ENCODE assay signal across 8 mouse cellular contexts in the genomic region with DNA sequence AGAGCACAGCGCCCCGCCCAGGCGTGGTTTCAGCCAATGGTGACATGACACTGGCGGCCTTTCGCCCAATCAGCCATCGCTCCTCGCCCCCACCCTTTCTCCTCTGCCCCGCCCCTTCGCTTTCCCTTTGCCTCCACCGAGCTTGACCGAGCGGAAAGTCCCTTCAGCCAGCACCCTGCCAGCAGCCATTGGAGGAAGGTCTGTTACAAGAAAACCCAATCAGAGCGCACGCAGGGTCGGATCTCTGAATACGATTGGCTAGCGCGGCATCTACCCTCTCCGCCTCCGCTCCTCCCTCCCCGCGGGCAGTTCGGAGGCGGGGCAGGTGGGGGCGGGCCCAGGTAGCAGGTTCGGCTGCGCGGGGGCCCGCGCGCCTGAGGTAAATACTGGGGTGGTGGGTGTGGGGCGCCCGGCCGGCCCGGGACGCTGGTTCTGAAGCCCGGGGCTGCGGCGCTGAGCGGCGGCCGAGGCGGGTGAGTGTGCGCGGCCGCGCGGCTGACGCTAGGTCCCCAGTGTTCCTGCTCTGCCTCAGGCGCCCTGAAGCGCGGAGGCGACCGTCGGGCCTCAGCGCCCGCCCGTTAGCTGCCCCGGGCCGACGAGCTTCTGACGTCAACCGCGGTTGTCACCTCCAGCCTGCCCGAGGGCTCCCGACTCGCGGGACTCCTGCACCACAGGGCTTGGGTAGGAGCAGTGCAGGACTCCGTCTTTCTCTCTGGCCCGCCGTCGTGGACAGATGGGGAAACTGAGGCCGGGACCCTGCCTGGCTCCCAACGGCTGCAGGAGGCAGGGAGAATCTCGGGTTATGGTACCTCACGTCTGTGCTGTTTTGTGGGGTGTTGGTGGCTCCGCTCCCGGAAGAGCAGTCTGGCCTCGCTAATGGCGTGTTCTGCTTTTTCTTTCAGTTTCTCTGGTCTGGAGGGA. TPM values are rescaled to one million over a fixed set of nuclear protein-coding genes. Genes with fewer than 3 reads are reported as not detected.
DNase-seq lines count a peak whose midpoint lies in the region; ATAC-seq and TF ChIP-seq lines count a peak whose summit lies in the region.

A gene (plus strand): TSS at position 308 of the 921 bp plus-strand sequence.

- no peak for TF ChIP-seq EP300 in MEL (IDR thresholded peaks at IDR 0.05; ENCODE audit: low read depth in 1 of 2, low read length in 2 of 2)

- peaks cover 5 to 21% of the 10 kb centered on the region in 2 experiments for H3K4me1 ChIP-seq in MEL (ENCODE audit: control insufficient read depth in 1 of 2, insufficient read depth in 2 of 2, low read length in 2 of 2)
- peaks cover 2% of the 10 kb centered on the region; the same call in 1 of the 2 replicates for H3K4me1 ChIP-seq in cerebellum, adult 2 months (ENCODE audit: control insufficient read depth, insufficient read depth, low read length)
- H3K4me1 ChIP-seq in forebrain, postnatal 0 days (ENCODE audit: insufficient read depth) = 0 out of 2 replicates have a peak, but pooled peaks cover 3% of the 10 kb centered on the region
- H3K4me1 ChIP-seq in lung, embryonic 15.5 days = peaks cover 12% of the 10 kb centered on the region

- H3K4me3 ChIP-seq in MEL (ENCODE audit: control insufficient read depth in 1 of 2, insufficient read depth in 1 of 2, low read depth in 2 of 2, low read length in 2 of 2) = peak within 1 kb of the TSS; percentile 68 to 100
- H3K4me3 ChIP-seq in cerebellum, adult 2 months (replicated peaks; ENCODE audit: insufficient read depth, low read depth, low read length) = peak within 1 kb of the TSS; percentile 88
- peak within 1 kb of the TSS; percentile 83 for H3K4me3 ChIP-seq in forebrain, postnatal 0 days (ENCODE audit: low read depth, low read length)
- H3K4me3 ChIP-seq in lung, embryonic 15.5 days = peak within 1 kb of the TSS; percentile 75

- under 1% methylated on average over 73 of the region's 80 CpGs for WGBS in cerebellum, adult 2 months
- WGBS in forebrain, postnatal 0 days = under 1% methylated on average over 74 of the region's 80 CpGs
- WGBS in lung, embryonic 15.5 days = under 1% methylated on average over 75 of the region's 80 CpGs

- H3K36me3 ChIP-seq in MEL (ENCODE audit: control insufficient read depth in 1 of 2, insufficient read depth in 2 of 2, low read length in 2 of 2) = peaks cover 0 to 7% of the 10 kb centered on the region in 2 experiments; a peak in 2 of 4 replicates
- no peaks in the 10 kb centered on the region for H3K36me3 ChIP-seq in forebrain, postnatal 0 days (ENCODE audit: insufficient read depth)
- no peaks in the 10 kb centered on the region for H3K36me3 ChIP-seq in lung, embryonic 15.5 days

- TF ChIP-seq POLR2A in MEL (IDR thresholded peaks at IDR 0.05; ENCODE audit: control insufficient read depth in 1 of 2, insufficient read depth in 1 of 2, low read depth in 1 of 2, low read length in 2 of 2, poor library complexity in 1 of 2) = peak; percentile 53 to 59; a peak in 2 of 4 replicates
- TF ChIP-seq POLR2A in cerebellum, adult 2 months (IDR thresholded peaks at IDR 0.05; ENCODE audit: borderline replicate concordance, insufficient read depth, low read length) = 0 out of 2 replicates have a peak, but pooled peaks have one; percentile 32

- peaks cover 3% of the 10 kb centered on the region; the same call in 1 of the 2 replicates for H3K79me2 ChIP-seq in MEL (ENCODE audit: control insufficient read depth, insufficient read depth, low read length, poor library complexity)

- peak within 1 kb of the TSS; percentile 81 for H3K4me2 ChIP-seq in forebrain, postnatal 0 days (ENCODE audit: low read depth)
- H3K4me2 ChIP-seq in lung, embryonic 15.5 days = peak within 1 kb of the TSS; percentile 64

- no peak for TF ChIP-seq RAD21 in MEL (IDR thresholded peaks at IDR 0.05; ENCODE audit: low read depth, low read length)

- DNase-seq in MEL (ENCODE audit: low read depth, low spot score) = peak; percentile 99
- DNase-seq in cerebellum, adult 2 months = peak; percentile 98 to 100
- peak; percentile 99 for DNase-seq in forebrain, postnatal 0 days
- peak; percentile 99 for DNase-seq in heart, postnatal 4 days
- peak; percentile 98 to 99 for DNase-seq in layer of hippocampus, adult 8-10 months (ENCODE audit: low spot score in 2 of 2)
- DNase-seq in ovary, adult 18-20 months (ENCODE audit: low spot score) = peak; percentile 98
- DNase-seq in thymus, postnatal 0 days (ENCODE audit: low spot score) = peak; percentile 98

- peak within 1 kb of the TSS; percentile 66 for H3K9ac ChIP-seq in MEL (ENCODE audit: control insufficient read depth, low read depth, low read length, poor library complexity, severe bottlenecking)
- H3K9ac ChIP-seq in forebrain, postnatal 0 days = peak within 1 kb of the TSS; percentile 77
- H3K9ac ChIP-seq in lung, embryonic 15.5 days = peak within 1 kb of the TSS; percentile 69

- no peaks in the 10 kb centered on the region for H3K9me3 ChIP-seq in MEL (replicated peaks; ENCODE audit: insufficient read depth, low read length)
- no peaks in the 10 kb centered on the region for H3K9me3 ChIP-seq in forebrain, postnatal 0 days (ENCODE audit: low read length)
- no peaks in the 10 kb centered on the region for H3K9me3 ChIP-seq in lung, embryonic 15.5 days

- ATAC-seq in forebrain, postnatal 0 days = peak; percentile 99
- ATAC-seq in lung, embryonic 15.5 days (ENCODE audit: borderline replicate concordance, extremely low read depth, low FRiP score, low TSS enrichment) = peak; percentile 99

- no peaks in the 10 kb centered on the region for H3K27me3 ChIP-seq in MEL (ENCODE audit: control insufficient read depth in 1 of 2, insufficient read depth in 2 of 2, low read length in 2 of 2)
- no peaks in the 10 kb centered on the region for H3K27me3 ChIP-seq in cerebellum, adult 2 months (ENCODE audit: control insufficient read depth, insufficient read depth, low read length)
- no peaks in the 10 kb centered on the region for H3K27me3 ChIP-seq in forebrain, postnatal 0 days (ENCODE audit: insufficient read depth, low read length)
- H3K27me3 ChIP-seq in lung, embryonic 15.5 days = no peaks in the 10 kb centered on the region

- TF ChIP-seq CTCF in MEL (IDR thresholded peaks at IDR 0.05 in 2 of 3, conservative IDR thresholded peaks at IDR 0.05 in 1 of 3; ENCODE audit: control insufficient read depth in 1 of 3, insufficient read depth in 1 of 3, low read depth in 2 of 3, low read length in 3 of 3, poor library complexity in 1 of 3, severe bottlenecking in 1 of 3) = no peak
- TF ChIP-seq CTCF in cerebellum, adult 2 months (IDR thresholded peaks at IDR 0.05; ENCODE audit: borderline replicate concordance, insufficient read depth, low read depth, low read length) = no peak
- TF ChIP-seq CTCF in forebrain, postnatal 0 days (IDR thresholded peaks at IDR 0.05; ENCODE audit: low read depth) = no peak

- peak within 1 kb of the TSS; percentile 22 for H3K27ac ChIP-seq in MEL (ENCODE audit: control insufficient read depth, low read depth, low read length)
- H3K27ac ChIP-seq in cerebellum, adult 2 months (ENCODE audit: insufficient read depth, low read length) = peak within 1 kb of the TSS; percentile 85
- H3K27ac ChIP-seq in forebrain, postnatal 0 days (ENCODE audit: low read depth, low read length) = peak within 1 kb of the TSS; percentile 83
- peak within 1 kb of the TSS; percentile 65 for H3K27ac ChIP-seq in lung, embryonic 15.5 days

TF ChIP-seq in MEL, 35 proteins besides CTCF, POLR2A, EP300 and RAD21:
- TF ChIP-seq USF1 (IDR thresholded peaks at IDR 0.05; ENCODE audit: low read depth, low read length) = no peak; the same call in 1 of the 2 replicates
- peak; percentile 43 for TF ChIP-seq ELF1 (IDR thresholded peaks at IDR 0.05; ENCODE audit: low read depth, low read length)
- 0 out of 2 replicates have a peak, but pooled peaks have one; percentile 10 for TF ChIP-seq TBP (IDR thresholded peaks at IDR 0.05; ENCODE audit: low read depth, low read length)
- TF ChIP-seq MAFK (IDR thresholded peaks at IDR 0.05; ENCODE audit: borderline replicate concordance, low read depth, low read length) = no peak
- peak; percentile 78 for TF ChIP-seq HCFC1 (IDR thresholded peaks at IDR 0.05; ENCODE audit: low read depth, low read length)
- TF ChIP-seq POLR2AphosphoS2 (IDR thresholded peaks at IDR 0.05; ENCODE audit: low read length) = 0 out of 2 replicates have a peak, but pooled peaks have one; percentile 36
- TF ChIP-seq SIN3A (IDR thresholded peaks at IDR 0.05; ENCODE audit: low read length) = peak; percentile 14
- TF ChIP-seq MXI1 (IDR thresholded peaks at IDR 0.05; ENCODE audit: low read depth, low read length) = peak; percentile 21
- TF ChIP-seq UBTF (IDR thresholded peaks at IDR 0.05; ENCODE audit: borderline replicate concordance, insufficient read depth, low read depth, low read length) = no peak
- 0 out of 2 replicates have a peak, but pooled peaks have one; percentile 13 for TF ChIP-seq TCF12 (IDR thresholded peaks at IDR 0.05; ENCODE audit: low read depth, low read length)
- no peak for TF ChIP-seq USF2 (IDR thresholded peaks at IDR 0.05; ENCODE audit: borderline replicate concordance in 1 of 2, insufficient read depth in 1 of 2, low read depth in 1 of 2, low read length in 2 of 2)
- peak; percentile 39; the same call in 1 of the 2 replicates for TF ChIP-seq NELFE (IDR thresholded peaks at IDR 0.05; ENCODE audit: low read depth, low read length)
- 0 out of 2 replicates have a peak, but pooled peaks have one; percentile 27 for TF ChIP-seq CHD2 (IDR thresholded peaks at IDR 0.05; ENCODE audit: low read length)
- TF ChIP-seq MAZ (IDR thresholded peaks at IDR 0.05; ENCODE audit: low read depth, low read length) = peak; percentile 94
- TF ChIP-seq NRF1 (IDR thresholded peaks at IDR 0.05; ENCODE audit: insufficient read depth, low read depth, low read length, poor library complexity, severe bottlenecking) = peak; percentile 36; the same call in 1 of the 2 replicates

RNA-seq across cellular contexts. Expression of the gene that starts here (rescaled TPM):
- total RNA-seq in MEL (2012; rRNA removed) = 7.2 and 8.4 TPM in 2 replicates
- polyA plus RNA-seq in MEL (2012; ENCODE audit: insufficient read depth in 1 of 2, insufficient read length in 2 of 2, low read depth in 1 of 2, low replicate concordance in 2 of 2, missing spikeins in 1 of 2) = 1 to 10 TPM in 1 of 2 experiments, not detected in 1; 7.8 TPM
- 26.8 and 27.1 TPM in 2 replicates for polyA plus RNA-seq in cerebellum, adult 2 months (2012; rRNA removed)
- total RNA-seq in forebrain, postnatal 0 days (2014; rRNA removed) = 18.1 and 22.7 TPM in 2 replicates
- 6.5 and 10.6 TPM in 2 replicates for polyA plus RNA-seq in forebrain, postnatal 0 days (2015; fragmentation: Nextera tagmentation; extraction: Ambion mirVana)
- 10 to 100 TPM; 18.8 to 20.3 TPM for total RNA-seq in heart, postnatal 4 days (2021)
- 100 to 1,000 TPM in 2 of 4 experiments, 10 to 100 TPM in 2; 80.2 to 100 (median 92.0) TPM for total RNA-seq in layer of hippocampus, adult 8-10 months (2022)
- polyA plus RNA-seq in lung, embryonic 15.5 days (2015; fragmentation: Nextera tagmentation; extraction: Ambion mirVana) = 13.2 and 15.8 TPM in 2 replicates
- polyA plus RNA-seq in thymus, postnatal 0 days (2015; fragmentation: Nextera tagmentation; extraction: Ambion mirVana) = 24.8 and 28.0 TPM in 2 replicates

Comparison
In these comparisons a context has a peak if more than half of its experiments do, and no peak if none do; other contexts are left out.
1. Peak in every context shown above with its lines: DNase-seq, ATAC-seq, H3K4me3 ChIP-seq and H3K27ac ChIP-seq.
2. H3K27ac ChIP-seq: peak in every context shown above with its lines; median percentile 85 in cerebellum, adult 2 months; 83 in forebrain, postnatal 0 days; 65 in lung, embryonic 15.5 days; 22 in MEL.